Mouse (Mus musculus) frontal cortex, postnatal 25 days (tissue): ENCODE data around the gene Iqcj.
A peak's percentile ranks its signal among the peaks of the same experiment; 100 is the strongest.

Experiments
- DNase-seq, 2 experiments: peaks; one replicate each; pipeline ENCODE4 v3.0.0; 2022; ENCODE audit warnings: low spot score in 2 of 2

Iqcj gene

DNA sequence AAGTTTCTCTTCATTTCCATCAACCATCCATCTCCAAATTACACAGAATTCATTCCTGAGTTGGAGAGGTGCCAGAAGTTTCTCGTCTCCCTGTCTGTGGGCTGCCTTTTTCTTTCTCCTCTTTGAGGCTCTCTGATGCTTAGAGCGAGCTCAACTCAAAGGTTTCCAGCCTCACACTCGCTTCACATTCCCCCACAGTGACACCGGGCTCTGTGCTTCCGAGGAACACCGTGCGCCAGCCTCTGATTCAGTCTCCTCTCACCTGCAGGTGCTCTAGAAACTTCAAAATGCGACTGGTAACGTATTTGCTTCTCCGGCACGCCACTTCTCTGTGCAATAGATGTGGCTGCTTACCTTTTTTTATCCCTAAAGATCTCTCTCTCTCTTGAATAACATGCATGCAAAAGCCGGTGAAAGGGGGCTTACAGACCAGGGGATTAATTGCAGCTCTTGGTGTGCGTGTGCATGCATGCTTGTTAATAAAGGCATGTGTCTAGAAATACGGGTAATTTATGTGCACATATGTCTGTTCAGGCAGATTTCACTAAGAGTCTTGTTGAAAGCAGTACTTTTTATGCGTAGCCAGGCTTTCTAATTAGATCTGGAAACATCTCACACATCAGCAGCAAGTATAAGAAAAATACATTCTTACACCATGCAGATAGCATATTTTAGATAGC, at the start of gene Iqcj, which contains the start of gene Iqschfp:
Iqcj (plus strand) TSS at position 195 of the 680 bp plus-strand sequence.
Iqschfp (plus strand) TSS at position 207 of the 680 bp plus-strand sequence.
- peak; percentile 5 for DNase-seq

DNA sequence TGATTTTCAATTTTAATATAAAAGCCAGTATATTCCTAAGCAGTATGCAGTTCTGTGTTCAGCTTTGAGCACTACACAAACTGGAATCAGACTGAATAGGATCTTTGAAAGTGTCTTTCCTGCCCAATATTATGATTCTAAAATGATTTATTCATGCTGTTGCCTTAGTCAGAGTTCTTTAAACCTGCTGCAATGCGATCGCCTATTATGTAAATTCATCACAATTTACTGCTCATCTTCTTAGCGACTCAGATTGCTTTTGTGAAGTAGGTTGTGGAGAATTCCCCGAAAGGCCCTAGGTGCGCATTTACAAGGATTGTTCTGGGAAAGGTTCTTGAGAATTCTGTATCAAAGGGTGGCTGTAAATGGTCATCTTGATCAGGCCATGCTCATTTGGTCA, 39.6 kb upstream of the Iqcj start:
- no peak for DNase-seq

DNA sequence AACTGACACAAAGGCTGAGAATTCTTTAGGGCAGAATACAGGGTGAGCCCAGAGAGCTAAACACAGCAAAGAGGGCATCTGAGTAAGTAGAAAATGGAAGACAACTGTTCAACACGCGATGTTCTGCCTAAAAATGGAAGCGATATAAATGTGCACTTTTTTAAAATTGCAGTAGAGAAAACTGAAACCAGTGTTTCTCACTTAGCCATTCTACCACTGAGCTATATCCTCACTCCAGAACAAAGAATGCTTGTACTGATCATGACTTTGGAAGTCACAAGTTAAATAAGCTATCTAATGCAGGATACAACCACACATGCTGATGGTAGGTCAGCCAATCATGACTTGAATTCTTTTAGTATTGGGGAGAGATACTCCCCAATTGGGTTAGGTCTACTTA, 30.5 kb upstream of the Iqcj start:
- DNase-seq = no peak

DNA sequence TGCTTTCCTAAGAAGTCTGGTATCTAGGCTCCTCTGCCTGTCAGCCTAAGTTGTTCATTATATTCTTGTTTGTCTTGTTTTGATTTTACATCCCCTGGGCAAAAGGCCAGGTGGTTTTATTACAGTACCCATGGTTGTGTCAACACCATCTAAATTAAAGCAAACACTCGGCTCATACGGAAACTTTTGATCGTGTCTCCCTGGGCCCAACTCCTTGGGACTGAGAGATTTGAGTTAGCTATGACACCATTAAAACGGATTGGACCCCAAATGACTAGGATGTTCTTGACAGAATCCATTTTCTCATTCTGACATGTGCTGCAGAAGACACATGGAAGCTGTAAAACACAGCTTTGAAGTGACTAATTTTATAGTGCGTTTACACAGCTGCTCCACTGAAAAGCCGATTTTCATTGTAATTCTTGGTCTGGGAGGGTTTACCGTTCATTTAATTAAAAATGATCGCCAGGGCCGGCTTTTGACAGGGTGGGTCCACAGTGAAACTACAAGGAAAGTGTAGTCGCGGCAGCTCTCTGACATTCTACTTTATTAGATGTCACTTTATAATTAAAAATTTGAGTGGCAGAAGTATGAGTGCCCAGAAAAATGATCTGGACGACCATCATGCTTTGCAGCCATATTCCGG, 24.5 kb upstream of the Iqcj start:
- no peak for DNase-seq

DNA sequence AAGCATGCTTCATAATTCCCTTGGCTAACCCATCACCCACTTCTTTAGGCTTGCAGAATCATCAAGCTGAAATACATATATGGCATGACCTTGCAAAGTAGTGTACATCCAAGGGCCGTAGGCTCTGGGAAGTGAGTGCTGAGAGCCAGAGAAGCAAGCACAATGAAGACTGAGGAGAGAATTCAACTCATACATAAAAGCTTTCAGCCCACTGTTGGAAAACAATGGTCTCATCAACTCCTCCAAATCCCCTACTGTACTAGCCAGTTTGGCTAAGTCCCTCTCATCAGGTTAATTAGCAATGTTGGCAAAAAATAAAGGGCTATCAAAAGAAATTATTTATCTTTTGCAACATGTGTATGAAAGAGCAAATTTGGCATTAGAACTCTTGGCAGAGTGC, 22.6 kb upstream of the Iqcj start:
- no peak for DNase-seq

DNA sequence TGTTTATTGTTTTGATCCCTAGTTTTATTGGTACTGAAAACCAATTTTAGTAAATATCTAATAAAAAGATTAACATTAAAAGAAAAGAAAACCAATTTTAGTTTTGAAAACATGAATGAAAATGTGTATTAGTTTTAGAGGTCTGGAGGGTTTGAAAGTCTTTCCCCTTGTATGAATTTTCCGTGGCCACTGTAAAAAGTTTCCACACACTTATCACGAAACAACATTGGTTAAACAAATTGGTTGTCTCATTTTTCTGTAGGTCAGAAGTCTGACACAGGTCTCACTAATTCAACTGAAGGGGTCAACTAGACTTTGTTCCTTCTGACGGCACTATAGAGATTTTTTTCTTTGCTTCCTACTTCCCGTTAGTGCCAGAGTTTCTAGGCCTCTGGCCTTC, 14.8 kb upstream of the Iqcj start:
- DNase-seq = no peak

DNA sequence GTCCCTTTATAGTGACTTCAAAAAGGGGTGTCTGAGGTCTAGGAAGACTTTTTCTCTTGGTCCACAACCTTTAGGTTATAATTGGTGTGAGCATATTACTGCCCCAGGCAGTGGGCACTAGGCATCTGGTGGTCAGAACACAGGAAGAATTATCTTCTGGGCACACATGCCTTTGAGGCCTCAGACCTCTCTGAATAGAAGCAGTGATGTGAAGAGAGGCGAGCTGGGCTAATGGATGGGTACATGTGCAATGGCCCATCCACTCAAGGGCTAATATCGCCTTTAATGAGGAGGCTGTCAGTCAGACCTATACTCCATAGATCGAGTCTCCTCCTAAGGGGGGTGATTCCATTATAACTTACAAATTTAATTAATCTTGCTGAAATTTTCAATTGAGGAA, 7.7 kb upstream of the Iqcj start:
- DNase-seq = no peak

DNA sequence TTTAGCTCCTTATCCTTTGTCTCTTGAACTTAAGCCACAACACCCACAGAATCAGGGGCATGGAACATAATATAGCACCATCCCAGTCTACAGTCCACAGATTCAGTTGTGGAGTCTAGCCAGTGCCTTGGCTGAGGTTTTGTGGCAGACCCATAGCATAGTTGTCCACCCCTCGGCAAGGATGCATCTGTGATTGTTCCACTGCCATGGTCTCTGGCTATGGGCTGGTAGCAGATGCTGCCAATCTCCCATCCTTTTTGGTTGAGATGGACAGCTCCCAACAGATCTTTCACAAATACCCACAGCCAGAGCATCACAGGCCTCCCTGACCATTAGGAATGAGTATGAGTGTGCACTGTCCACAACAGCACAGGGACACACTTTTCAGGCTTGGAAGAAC, 5.8 kb upstream of the Iqcj start:
- DNase-seq = no peak

DNA sequence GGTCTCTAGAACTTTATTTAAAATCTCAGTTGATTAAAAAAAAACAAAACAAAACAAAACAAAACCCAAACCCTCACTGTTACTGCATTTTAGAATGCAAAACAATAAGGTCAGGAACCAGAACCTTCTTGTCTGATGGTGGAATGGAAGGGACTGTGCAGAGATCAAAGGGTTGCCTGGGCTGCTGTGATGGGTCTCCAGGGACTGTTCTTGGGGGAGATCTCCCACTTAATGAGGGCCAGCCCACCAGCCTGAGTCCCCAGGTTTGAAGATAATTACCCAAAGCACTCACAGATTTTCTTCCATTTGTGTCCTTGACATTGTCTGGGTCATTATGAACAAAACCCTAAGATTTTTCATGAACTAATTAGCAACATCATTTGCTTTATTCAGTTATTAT, 4.8 kb upstream of the Iqcj start:
- no peak for DNase-seq

DNA sequence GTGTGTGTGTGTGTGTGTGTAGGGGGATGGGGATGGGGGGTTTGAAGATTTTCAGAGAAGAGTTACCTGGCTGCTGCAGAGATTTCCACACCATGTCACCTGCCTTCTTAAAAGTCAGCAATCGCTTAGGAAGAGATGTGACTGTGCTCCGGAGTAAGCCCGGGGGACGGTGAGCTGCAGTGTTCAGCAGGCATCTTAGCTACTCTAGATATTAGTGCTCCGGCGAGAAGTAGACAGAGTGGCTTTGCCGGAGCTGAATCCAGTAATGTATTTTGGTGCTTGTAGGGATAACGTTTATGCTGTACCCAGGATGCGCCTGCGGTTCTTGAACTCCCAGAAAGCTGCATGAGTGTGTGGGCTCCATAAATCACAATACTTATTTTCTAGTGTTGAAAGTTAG, 748 bp downstream of the Iqcj start:
- DNase-seq = no peak

DNA sequence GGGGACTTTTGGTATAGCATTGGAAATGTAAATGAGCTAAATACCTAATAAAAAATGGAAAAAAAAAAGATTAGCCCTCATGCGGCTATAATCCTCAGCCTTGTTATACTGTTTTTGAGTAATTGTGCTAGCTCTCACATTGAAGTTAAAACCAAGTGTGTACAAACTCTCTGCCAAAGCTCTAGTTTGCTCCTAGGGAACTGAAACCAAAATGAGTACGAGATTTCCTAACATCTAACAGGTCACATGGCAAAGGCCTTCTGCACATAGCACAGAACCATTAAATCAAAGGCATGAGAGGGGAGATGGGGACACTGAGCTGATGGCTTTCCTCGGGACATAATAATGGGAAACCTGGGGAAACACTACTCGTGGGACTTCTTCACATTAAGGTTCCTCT, 10.5 kb downstream of the Iqcj start:
- no peak for DNase-seq

DNA sequence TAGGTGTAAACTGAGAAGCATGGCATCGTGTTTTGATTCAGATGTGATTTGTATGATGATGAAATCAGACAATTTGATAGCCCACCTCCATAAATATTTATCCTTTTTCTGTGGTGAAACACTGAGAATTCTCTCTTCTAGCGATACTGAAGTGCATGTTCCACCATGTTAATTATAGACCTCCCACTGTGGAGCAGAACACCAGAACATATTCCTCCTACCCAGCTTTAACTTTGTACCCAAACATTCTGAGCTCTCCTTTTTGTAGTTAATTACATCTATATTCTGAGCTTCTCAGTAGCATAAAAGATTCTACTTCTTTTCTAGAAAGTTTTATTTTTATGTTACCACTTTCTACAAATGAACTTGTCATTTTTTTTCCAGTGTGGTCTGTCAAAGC, 16.6 kb downstream of the Iqcj start:
- no peak for DNase-seq

DNA sequence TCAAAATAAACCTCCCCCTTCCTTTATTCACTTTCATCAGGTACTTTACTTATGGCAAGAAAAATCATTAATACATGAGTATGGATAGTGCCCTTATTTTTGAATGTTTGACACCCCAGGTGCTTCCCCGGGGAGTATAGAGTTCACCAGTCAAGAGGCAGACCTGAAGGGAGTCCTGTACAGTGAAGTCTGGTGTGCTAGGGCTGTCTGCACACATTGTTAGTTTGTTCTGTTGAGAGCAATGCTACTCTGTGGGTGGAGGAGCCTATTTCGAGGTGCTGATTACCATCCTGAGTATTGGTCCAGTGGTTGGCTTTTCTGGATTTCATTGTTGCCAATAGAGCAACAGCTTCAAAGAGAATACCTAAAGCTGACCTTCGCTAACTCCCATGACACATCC, 26.1 kb downstream of the Iqcj start:
- no peak for DNase-seq

DNA sequence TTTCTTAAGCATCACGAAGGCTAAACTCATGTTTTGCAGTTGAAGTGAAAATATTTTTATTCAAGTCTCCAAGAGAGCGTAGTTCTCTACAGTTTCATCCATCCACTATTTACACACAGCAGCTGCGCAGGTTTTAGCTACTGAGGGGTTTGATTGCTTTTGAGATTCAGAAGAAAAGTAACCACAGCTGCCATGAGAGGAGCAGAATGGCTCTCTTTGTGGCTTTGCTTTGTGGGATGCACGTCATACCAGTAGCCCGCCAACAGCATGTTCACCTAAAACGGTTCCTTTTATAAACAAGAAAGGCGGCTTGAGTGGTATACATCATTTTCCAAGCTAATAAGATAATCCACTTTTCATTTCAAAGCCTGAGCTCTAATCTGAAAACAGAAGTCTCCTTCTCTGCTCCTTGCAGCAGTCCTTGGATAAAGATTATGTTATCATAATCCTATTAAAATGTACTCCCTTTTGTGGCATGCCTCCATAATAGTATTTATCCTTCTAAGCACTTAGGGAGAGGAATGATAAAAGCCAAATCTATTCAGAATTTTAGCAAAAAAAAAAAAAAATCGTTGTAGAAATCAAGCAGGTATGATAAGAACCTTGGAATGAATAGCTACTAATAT, 26.7 kb downstream of the Iqcj start:
- no peak for DNase-seq

DNA sequence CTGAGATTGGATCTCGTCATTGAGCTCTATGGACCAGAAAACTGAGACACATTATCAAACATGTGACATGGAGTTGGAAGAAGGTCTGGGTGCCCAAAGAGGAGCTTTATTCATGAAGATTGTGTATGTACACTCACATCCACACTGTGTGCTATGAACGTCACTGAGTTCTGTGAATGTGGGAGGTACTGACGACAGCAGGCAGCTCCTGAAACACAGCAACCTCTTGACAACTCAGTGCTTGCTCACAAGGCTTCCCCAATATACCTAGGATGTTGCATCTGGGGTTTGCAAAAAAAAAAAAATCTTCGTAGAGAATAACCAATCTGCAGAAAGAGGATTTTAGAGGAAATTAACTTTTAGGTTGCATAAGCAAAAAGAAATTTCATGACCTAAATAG, 31.1 kb downstream of the Iqcj start:
- no peak for DNase-seq

DNA sequence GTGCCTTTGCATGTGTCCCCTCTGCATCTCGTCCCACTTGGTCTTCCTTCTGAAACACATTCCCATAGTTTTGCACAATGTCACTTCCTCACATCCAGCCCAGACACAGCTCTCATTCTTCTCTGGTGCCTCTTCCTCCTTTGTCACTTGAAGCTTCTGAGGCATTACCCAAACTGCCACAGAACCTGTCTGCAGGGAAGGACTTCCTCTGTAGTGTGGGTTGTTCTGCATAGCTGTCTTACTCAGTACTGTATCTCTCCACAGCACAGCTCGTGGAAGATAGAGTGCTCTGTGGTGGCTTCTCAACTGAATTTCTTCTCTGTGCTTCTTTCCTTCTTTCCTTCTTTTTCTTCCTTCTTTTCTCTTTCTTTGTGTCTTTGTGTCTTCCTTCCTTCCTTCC, 33.4 kb downstream of the Iqcj start:
- DNase-seq = no peak

DNA sequence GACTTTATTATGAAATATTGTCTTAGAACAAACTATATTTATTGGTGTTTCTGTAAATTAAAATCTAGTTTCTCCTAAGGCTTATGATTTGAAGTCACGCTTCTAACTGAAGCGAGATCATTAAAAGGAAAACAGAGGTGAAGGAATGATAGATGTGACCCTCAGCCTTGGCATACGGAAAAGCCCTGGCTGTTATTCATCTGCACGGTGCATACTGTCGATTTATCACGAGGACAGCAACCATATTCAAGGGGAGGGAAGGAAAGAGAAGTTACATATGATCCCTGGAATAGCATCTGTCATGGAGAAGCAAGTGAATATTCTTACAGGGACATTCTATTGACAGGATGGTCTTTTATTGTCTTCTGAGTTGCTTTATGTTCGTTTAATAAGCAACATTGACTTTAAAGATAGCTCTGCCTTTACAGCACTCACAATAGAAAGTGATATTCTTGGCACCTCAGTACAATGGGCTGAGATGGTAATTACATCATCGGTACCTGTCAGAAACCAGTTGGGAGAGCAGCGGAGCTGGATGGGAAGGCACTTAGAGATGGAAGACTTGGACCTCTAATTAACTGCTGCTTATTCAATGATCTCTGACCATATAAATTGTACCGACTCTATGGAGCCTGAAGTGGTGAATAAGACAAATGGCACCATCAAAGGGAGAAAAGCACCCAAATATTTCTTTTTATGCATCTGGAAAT, 38.6 kb downstream of the Iqcj start:
- no peak for DNase-seq

DNA sequence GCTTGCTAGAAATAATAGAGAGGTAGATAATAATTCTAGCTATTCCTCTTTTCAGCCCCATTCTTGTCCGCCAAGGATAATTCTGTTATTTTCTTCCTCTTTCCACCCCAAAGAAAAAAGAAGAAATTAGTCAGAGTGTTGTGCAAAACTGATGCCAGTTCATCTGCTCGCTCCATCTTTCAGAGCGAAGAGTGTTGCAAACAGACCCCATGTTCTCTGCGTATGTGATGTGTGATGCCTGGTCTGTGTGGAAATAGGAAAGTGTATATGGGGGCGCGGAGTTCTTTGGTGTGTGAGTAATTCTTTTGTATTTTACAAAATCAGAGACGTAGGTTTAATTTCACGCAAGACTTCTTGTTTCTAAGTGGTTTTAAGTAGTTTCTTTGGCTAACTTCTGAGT, 39.2 kb downstream of the Iqcj start:
- DNase-seq = no peak

DNA sequence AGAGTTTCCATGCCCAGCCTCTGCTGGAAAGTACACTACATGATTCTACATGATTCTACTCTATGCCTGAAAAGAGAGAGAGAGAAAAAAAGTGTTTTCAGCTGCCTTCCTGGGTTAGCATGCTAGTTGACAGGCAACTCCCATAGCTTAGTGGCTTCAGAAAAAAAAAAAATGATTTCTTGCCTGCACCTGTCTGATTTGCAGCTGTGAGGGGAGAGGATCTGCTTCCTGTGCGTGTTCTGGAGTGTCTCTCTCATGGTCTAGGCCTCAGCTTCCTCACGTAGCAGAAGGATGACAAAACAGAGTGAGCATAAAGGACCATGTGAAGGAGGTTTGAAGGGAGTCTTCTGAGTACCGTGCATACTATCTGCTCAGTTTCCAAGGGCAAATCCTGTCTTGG, 39.9 kb downstream of the Iqcj start:
- DNase-seq = no peak

DNA sequence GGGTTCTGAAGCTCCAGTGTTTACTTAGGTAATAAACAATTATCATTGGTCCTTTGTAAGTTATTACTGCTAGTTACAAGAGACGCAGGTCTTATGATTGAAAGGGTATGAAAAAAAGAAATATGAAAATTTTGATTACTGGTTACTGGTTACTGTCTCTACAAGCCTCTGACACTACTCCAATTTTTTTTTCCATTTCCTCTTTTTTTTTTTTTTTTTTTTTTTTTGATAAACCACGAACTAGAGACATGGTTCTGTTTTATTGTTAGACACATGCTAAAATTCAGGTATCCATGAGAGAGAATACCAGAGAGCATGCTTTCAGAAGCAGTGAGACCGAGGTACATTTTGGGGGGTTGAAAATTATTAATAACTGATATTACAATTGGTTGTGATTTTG, 43.8 kb downstream of the Iqcj start:
- no peak for DNase-seq

DNA sequence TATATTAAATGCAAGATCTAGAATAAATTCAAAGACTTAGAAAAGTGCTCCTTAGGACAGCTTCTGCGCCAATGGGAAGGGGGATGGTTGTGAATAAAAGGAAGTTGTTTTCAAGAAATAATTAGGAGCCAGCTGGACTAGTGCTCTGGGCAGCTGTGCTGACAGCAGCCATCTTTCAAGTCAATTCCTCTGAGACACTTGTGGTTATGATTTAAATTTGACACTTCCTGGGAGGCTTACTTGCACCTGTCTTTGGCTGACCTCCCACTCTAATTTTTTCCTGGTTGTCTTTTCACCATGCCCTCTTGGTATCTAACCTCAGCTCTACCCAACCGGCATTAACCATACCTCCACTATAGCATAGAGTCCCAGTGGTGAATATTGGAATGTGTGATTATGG, 55.0 kb downstream of the Iqcj start:
- DNase-seq = no peak

DNA sequence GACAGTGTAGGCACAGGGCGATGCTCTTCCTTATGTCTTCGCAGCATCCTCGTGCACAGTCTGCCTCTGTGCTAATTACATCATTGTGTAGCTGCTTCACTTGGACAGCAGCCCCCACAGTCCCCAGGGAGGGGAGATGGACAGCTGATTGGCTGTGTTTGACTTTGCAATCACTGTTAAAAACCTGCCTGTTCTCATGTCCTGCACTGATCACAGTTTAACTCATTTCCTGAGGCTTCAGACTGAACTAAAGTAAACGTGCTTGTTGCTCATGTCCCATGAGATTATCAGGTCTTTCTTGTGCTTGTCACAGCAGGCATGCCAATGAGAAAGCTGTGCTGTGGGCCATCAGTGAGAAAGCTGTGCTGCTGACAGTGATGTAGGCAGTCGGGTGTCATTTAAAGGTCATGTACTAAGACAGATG, 60.5 kb downstream of the Iqcj start:
- DNase-seq = no peak
